Mouse (Mus musculus) neural tube, embryonic 12.5 days (tissue): ENCODE measurements around the gene Igfbp1. TPM values are rescaled to one million over a fixed set of nuclear protein-coding genes. Genes with fewer than 3 reads are reported as not detected.
"Not testable (repeated sequence)": the region's sequence is repeated elsewhere in the genome, so short reads cannot be mapped to it uniquely, and the experiment has no call there.

Experiments used
- ATAC-seq: fragments of 200-750 bp; cut with Nextera tagmentation; 2 replicates; pipeline ENCODE4 v1.8.0; 2017; ENCODE audit warnings: low read depth, mild to moderate bottlenecking, moderate TSS enrichment, moderate library complexity; ENCODE audit not compliant: low FRiP score
- H3K27ac ChIP-seq: fragments of 300-500 bp; sonication (generic); 2 replicates; pipeline ENCODE4 v1.5.1; 2016
- H3K27me3 ChIP-seq: fragments of 300-500 bp; sonication (generic); replicated peaks from 2 replicates; pipeline ENCODE4 v1.6.1; 2016; ENCODE audit warnings: mild to moderate bottlenecking
- H3K36me3 ChIP-seq: fragments of 300-500 bp; sonication (generic); 2 replicates; pipeline ENCODE4 v1.6.1; 2016; ENCODE audit warnings: mild to moderate bottlenecking
- H3K4me1 ChIP-seq: fragments of 300-500 bp; sonication (generic); 2 replicates; pipeline ENCODE4 v1.6.1; 2016
- H3K4me2 ChIP-seq: fragments of 300-500 bp; sonication (generic); replicated peaks from 2 replicates; pipeline ENCODE4 v1.6.1; 2016; ENCODE audit warnings: mild to moderate bottlenecking
- H3K4me3 ChIP-seq: fragments of 300-500 bp; sonication (generic); 2 replicates; pipeline ENCODE4 v1.5.1; 2016
- H3K9ac ChIP-seq: fragments of 300-500 bp; sonication (generic); 2 replicates; pipeline ENCODE4 v1.6.1; 2016; ENCODE audit warnings: mild to moderate bottlenecking
- H3K9me3 ChIP-seq: fragments of 300-500 bp; sonication (generic); 2 replicates; pipeline ENCODE4 v1.6.1; 2016; ENCODE audit warnings: mild to moderate bottlenecking
- WGBS: fragments of 180-500 bp; shearing (Covaris S2); methylation state at CpG from one replicate; pipeline ENCODE4 v1.1.7; 2016; 5-methylcytosine and 5-hydroxymethylcytosine counted together
- polyA plus RNA-seq: library from polyadenylated mRNA; unstranded; fragments of >200 nt; fragmentation: Nextera tagmentation; extraction: Ambion mirVana; gene quantifications from 2 replicates; pipeline ENCODE4 v1.2.1, GENCODE M21; 2016

The Igfbp1 gene
- polyA plus RNA-seq, 1 experiment from 2014 or later, result 0.46 TPM

GRCm38 (mm10) chr11:7214342-7214660, 16.7 kb downstream of the Igfbp1 start:
- no peak overlapping the region; the same call in 1 of the 2 replicates for H3K9ac ChIP-seq
- H3K4me1 ChIP-seq, result peaks cover 32% of the 10 kb centered on the region
- peak overlapping the region; percentile 88 for H3K4me2 ChIP-seq
- ATAC-seq, result no peak
- no peaks in the 10 kb centered on the region for H3K9me3 ChIP-seq
- WGBS, result 2% methylated on average over 12 of the region's 12 CpGs
- peak overlapping the region; percentile 62 for H3K4me3 ChIP-seq
- no peak overlapping the region for H3K27ac ChIP-seq
- H3K27me3 ChIP-seq, result peaks cover 25% of the 10 kb centered on the region
- no peaks in the 10 kb centered on the region for H3K36me3 ChIP-seq

DNA sequence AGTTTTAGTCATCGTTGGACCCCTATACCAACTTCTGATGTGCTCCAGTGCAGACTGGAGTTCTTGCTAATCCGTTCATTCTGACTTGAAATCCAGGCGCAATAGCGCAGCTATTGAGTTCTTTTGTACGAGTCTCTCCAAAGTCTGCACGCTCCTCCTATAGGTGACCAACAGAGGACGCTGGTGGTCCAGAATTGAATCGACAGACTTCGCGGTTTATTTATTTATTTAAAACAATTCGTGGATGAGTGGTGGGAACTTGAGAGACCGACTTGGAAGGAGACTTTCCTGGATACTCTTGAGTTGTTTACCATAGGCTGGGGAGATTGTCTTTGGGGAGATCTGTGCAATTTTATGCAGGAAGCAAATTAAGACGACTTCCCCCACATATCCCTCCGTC, 17.2 kb downstream of the Igfbp1 start:
- Histone ChIP-seq H3K9ac (no peak overlapping the region), H3K4me2 (peak overlapping the region; percentile 88), H3K27me3 (peaks cover 25% of the 10 kb centered on the region), H3K9me3 (no peaks in the 10 kb centered on the region), H3K27ac (no peak overlapping the region), H3K4me3 (no peak overlapping the region), H3K36me3 (no peaks in the 10 kb centered on the region), H3K4me1 (peaks cover 32% of the 10 kb centered on the region)
- ATAC-seq, result no peak
- WGBS, result 9% methylated on average over 14 of the region's 14 CpGs

DNA sequence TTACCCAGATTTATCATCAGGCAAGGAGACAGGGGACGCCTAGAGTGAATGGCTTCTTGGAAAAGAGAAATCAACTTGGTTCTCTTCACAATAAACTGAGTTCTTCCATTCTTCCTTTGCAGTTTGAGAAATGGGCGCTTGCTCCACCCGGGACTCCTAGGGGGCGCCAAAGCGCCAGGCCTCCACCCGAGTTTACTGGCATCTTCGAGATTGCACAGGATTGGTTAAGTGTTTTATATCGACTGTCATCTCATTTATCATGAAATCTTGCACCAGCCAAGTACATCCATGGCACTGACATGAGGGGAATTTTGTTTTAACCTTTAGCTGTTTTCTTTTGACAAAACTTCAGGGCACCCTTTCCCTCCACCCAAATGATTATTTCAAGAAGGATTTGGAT, 18.1 kb downstream of the Igfbp1 start:
- peaks cover 25% of the 10 kb centered on the region for H3K27me3 ChIP-seq
- H3K4me1 ChIP-seq, result peaks cover 29% of the 10 kb centered on the region
- 11% methylated on average over 8 of the region's 8 CpGs for WGBS
- no peak overlapping the region for H3K4me3 ChIP-seq
- no peak overlapping the region for H3K27ac ChIP-seq
- no peaks in the 10 kb centered on the region for H3K36me3 ChIP-seq
- H3K4me2 ChIP-seq, result no peak overlapping the region
- no peak overlapping the region for H3K9ac ChIP-seq
- no peak for ATAC-seq
- no peaks in the 10 kb centered on the region for H3K9me3 ChIP-seq

GRCm38 (mm10) chr11:7221826-7222225, 24.2 kb downstream of the Igfbp1 start:
- H3K9ac ChIP-seq, H3K4me3 ChIP-seq, H3K27me3 ChIP-seq, H3K36me3 ChIP-seq, H3K4me1 ChIP-seq, H3K27ac ChIP-seq, ATAC-seq, H3K4me2 ChIP-seq, H3K9me3 ChIP-seq: not testable (repeated sequence)
- WGBS, result 76% methylated on average over 8 of the region's 8 CpGs

GRCm38 (mm10) chr11:7226200-7226599, 28.6 kb downstream of the Igfbp1 start:
- WGBS, result 72% methylated on average over 2 of the region's 2 CpGs
- Histone ChIP-seq H3K27me3 (no peaks in the 10 kb centered on the region), H3K4me3 (no peak overlapping the region), H3K36me3 (no peaks in the 10 kb centered on the region), H3K9ac (no peak overlapping the region), H3K4me2 (no peak overlapping the region), H3K27ac (no peak overlapping the region), H3K9me3 (no peaks in the 10 kb centered on the region), H3K4me1 (no peaks in the 10 kb centered on the region)
- ATAC-seq, result no peak

DNA sequence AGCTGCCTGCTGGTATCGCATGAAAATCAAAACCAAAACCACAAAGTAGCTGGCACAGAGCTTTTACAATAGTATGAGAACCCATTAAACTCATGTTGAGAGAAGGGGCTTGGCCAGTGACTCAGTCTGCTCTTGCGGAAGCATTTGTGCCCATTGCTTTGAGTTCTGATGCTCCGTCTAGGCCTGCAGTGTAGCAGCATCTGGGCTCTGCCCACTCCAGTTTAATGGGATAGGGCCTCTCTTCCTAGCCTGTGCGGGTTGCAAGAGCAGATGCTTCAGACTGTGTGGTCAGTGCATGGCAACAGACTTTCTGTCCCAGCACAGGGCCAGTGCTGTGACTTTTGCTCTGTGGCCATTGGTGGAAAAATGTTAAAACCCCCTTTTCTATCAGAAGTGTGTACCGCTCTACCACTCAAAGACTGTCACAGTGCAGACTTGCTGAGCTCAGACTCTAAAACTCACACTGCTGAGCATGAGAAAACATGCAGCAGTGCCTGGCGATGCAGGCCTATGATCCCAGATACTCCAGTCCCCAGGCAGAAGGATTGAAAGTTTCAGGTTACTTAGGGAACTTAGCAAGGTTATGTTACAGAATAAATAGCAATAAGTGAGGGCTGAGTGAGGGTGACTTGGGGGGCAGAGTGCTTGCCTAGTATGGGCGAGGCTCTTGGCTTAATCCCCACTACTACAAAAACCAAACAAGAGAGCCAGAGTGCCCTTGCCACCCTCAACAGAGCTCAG, 29.4 kb downstream of the Igfbp1 start:
- no peak for ATAC-seq
- H3K27me3 ChIP-seq, result no peaks in the 10 kb centered on the region
- no peaks in the 10 kb centered on the region for H3K9me3 ChIP-seq
- H3K4me3 ChIP-seq, result no peak overlapping the region
- WGBS, result 82% methylated on average over 7 of the region's 7 CpGs
- H3K4me2 ChIP-seq, result no peak overlapping the region
- H3K9ac ChIP-seq, result no peak overlapping the region
- no peaks in the 10 kb centered on the region for H3K36me3 ChIP-seq
- no peaks in the 10 kb centered on the region for H3K4me1 ChIP-seq
- H3K27ac ChIP-seq, result no peak overlapping the region

DNA sequence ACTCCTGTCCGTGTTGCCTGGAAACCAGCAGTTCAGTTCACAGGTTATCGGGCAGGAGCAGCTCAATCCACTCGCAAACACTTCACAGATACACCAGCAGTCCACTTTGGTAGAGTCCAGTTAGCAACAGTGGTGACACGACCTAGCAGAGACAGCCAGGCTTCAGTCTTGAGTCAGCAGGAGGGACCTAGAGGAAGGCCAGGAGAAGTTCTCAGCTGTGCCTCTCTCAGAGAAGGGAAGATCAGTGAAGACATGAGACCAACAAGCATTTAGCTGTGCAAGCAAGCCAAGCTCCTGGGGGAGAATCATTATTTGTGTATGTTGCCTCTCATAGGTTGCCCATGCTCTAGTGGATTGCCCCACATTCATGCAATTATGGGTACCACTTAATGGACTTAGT, 30.5 kb downstream of the Igfbp1 start:
- Histone ChIP-seq H3K9me3 (no peaks in the 10 kb centered on the region), H3K4me3 (no peak overlapping the region), H3K27me3 (no peaks in the 10 kb centered on the region), H3K27ac (no peak overlapping the region), H3K4me1 (no peaks in the 10 kb centered on the region), H3K36me3 (no peaks in the 10 kb centered on the region), H3K9ac (no peak overlapping the region), H3K4me2 (no peak overlapping the region)
- WGBS, result 86% methylated on average over 4 of the region's 4 CpGs
- no peak for ATAC-seq

DNA sequence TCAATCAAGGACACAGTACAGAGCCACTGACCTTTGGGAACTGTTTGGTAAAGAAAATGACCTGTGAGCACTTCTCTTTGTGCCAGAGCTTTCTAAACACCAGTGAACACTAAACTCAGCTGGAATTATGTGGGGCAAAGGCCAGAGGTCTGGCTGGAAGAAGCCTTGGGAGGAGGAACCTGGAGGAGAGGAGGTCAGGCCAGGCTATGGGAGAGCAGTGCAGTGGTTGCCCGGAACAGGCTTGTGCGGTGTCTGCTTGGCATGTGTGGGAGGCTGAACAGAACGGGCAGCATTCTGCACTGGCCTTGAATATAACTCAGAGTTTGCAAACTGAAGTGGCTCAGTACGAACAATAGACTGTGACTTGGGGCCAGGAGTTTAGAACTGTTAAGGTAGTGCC, 32.4 kb downstream of the Igfbp1 start:
- Histone ChIP-seq H3K4me1 (no peaks in the 10 kb centered on the region), H3K9me3 (no peaks in the 10 kb centered on the region), H3K27ac (no peak overlapping the region), H3K36me3 (no peaks in the 10 kb centered on the region), H3K4me2 (no peak overlapping the region), H3K9ac (no peak overlapping the region), H3K27me3 (no peaks in the 10 kb centered on the region), H3K4me3 (no peak overlapping the region)
- WGBS, result 80% methylated on average over 4 of the region's 4 CpGs
- no peak for ATAC-seq

DNA sequence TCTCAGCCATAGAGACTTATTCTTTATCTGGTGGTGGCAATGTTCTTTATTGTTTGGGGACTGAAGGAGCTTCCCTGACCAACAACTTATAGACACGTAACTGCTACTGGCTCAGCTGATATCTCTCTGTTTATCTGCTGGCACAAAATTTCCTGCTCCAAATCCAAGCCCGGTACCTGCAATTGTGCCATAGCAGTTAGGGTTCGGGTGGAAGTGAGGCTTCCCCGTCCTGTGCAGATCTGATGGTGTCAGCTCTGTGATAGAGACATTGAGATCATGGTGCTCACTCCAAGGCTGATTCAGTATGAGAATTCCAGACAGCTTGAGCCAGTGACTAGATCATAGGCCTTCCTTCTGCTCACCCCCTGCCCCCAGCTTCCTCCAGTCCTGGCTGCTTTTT, 34.4 kb downstream of the Igfbp1 start:
- H3K27me3 ChIP-seq, result no peaks in the 10 kb centered on the region
- no peak for ATAC-seq
- no peaks in the 10 kb centered on the region for H3K36me3 ChIP-seq
- 96% methylated on average over 4 of the region's 4 CpGs for WGBS
- no peaks in the 10 kb centered on the region for H3K4me1 ChIP-seq
- no peak overlapping the region for H3K4me3 ChIP-seq
- no peak overlapping the region for H3K27ac ChIP-seq
- H3K4me2 ChIP-seq, result no peak overlapping the region
- H3K9me3 ChIP-seq, result no peaks in the 10 kb centered on the region
- no peak overlapping the region for H3K9ac ChIP-seq

- H3K4me1 ChIP-seq, result no peaks in the 10 kb centered on the region
- H3K9me3 ChIP-seq, result no peaks in the 10 kb centered on the region
- 87% methylated on average over 2 of the region's 2 CpGs for WGBS
- no peak overlapping the region for H3K9ac ChIP-seq
- no peak overlapping the region for H3K27ac ChIP-seq
- H3K4me2 ChIP-seq, result no peak overlapping the region
- H3K4me3 ChIP-seq, result no peak overlapping the region
- no peak for ATAC-seq
- no peaks in the 10 kb centered on the region for H3K27me3 ChIP-seq
- no peaks in the 10 kb centered on the region for H3K36me3 ChIP-seq
These were observed 35.8 kb downstream of the Igfbp1 start for GRCm38 (mm10) chr11:7233333-7233732.

GRCm38 (mm10) chr11:7234436-7234835, 36.9 kb downstream of the Igfbp1 start:
- Histone ChIP-seq H3K4me2 (no peak overlapping the region), H3K27me3 (no peaks in the 10 kb centered on the region), H3K27ac (no peak overlapping the region), H3K4me1 (no peaks in the 10 kb centered on the region), H3K9me3 (no peaks in the 10 kb centered on the region), H3K36me3 (no peaks in the 10 kb centered on the region), H3K9ac (no peak overlapping the region), H3K4me3 (no peak overlapping the region)
- 82% methylated on average over 1 of the region's 1 CpGs for WGBS
- no peak for ATAC-seq

DNA sequence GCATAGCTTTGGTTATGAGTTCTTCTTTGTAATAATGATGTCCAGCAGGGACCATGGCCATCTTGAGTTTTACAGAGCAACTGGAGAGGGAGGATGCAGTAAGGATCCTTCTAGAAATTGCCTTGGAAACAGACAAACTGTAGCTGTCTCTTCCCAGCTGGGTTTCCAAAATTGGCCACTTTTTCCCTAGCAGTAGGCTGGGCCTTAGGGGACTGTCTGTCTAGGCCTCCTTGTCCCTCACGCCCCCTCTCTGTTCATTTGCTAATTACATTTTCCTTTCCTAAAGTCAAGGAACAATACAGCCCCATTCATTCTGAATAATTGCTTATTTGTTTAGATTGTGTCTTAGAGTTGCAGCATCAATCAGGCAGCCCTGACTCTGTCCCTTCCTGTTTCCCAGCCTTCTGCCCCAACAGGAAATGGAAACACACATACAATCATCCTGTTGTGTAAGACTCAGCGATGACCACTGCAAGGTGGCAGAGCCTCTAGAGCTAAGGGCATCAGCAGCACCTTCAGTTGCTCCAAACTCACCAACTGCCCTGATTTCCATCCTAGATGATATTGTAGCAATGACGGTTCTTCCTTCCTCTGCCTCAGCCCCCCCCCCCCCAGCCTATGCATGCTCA, 37.5 kb downstream of the Igfbp1 start:
- no peaks in the 10 kb centered on the region for H3K27me3 ChIP-seq
- no peak overlapping the region for H3K27ac ChIP-seq
- whole genome bisulfite sequencing, result 59% methylated on average over 3 of the region's 3 CpGs
- no peak overlapping the region for H3K4me3 ChIP-seq
- no peak for ATAC-seq
- no peaks in the 10 kb centered on the region for H3K9me3 ChIP-seq
- no peaks in the 10 kb centered on the region for H3K4me1 ChIP-seq
- no peak overlapping the region for H3K9ac ChIP-seq
- no peaks in the 10 kb centered on the region for H3K36me3 ChIP-seq
- H3K4me2 ChIP-seq, result no peak overlapping the region

DNA sequence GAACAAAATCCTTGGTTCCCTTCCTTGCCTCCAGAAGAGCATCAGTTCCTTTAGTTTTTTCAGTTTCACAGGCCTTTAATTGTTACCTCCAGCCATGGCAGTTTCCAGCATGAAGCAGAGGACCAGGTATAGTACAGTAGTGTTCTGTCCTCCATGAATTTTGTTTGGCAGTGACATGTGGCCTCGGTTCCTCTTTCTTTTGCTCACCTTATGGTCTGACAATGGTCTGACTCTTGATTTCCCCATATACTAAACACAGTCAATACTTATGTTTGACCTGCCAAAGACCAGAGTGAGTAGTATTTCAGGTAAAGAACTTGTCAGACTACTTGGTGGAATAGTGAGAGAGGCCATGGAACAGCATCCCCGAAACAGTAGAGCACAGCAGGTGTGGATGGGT, 39.2 kb downstream of the Igfbp1 start:
- no peak for ATAC-seq
- 88% methylated on average over 2 of the region's 2 CpGs for WGBS
- Histone ChIP-seq H3K4me1 (no peaks in the 10 kb centered on the region), H3K4me3 (no peak overlapping the region), H3K9ac (no peak overlapping the region), H3K9me3 (no peaks in the 10 kb centered on the region), H3K4me2 (no peak overlapping the region), H3K27me3 (no peaks in the 10 kb centered on the region), H3K27ac (no peak overlapping the region), H3K36me3 (no peaks in the 10 kb centered on the region)
